Mouse (Mus musculus): ENCODE data around the gene Agtpbp1.

- no peak for TF ChIP-seq CTCF (IDR thresholded peaks at IDR 0.05; ENCODE audit: low read depth)
- TF ChIP-seq EP300 (IDR thresholded peaks at IDR 0.05; ENCODE audit: low read depth) = no peak
Measured at GRCm38 (mm10) chr13:59499831-59500230, 85.2 kb downstream of the Agtpbp1 start.

Measured in heart, postnatal 0 days (tissue).